Mouse (Mus musculus) lung, adult 2 months (tissue): ENCODE results near the gene Sart3.

Source experiments
- CTCF ChIP-seq: fragments of 200-500 bp; IDR thresholded peaks from 2 replicates; pipeline ENCODE4 v1.5.1; 2011; ENCODE audit warnings: mild to moderate bottlenecking, low read length, control low read depth; ENCODE audit not compliant: insufficient read depth
- POLR2A ChIP-seq: fragments of 200-500 bp; IDR thresholded peaks from 2 replicates; pipeline ENCODE4 v1.6.1; 2011; ENCODE audit warnings: low read depth, mild to moderate bottlenecking, control low read depth, low read length, borderline replicate concordance; ENCODE audit errors: extremely low read depth

DNA sequence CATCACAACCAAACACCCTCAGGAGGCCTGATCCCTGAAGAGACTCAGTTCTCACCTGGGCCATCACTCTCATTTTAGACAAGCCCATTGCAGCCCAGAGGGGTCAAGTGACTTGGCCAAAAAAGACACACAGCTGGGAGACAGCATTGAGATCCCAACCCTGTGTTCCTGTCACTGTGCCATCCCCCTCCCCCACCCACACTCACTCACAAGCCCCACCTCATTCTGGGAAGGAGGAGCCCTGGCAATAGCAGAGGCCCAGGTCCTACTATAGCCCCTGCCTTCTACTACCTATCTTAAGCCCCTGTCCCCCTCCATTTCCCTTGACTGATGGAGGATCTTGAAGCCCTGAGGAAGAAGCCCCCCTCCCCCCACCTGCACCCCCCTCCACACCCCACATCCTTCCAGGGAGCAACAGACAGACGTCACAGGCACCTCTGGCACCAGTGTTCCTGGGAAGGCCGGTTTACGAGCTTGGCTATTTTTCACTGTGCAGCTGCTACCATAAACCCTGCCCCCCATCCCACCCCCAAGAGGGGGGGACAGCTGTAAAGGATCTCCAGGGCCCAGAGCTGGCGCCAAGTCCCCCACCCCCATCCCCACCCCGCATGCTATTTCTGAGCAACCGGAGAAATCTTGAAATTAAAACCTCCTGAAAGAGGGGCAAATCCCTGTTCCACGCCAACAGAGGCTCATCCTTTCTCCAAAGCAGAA is 16.9 kb upstream of the Sart3 start:
- no peak for TF ChIP-seq CTCF
- TF ChIP-seq POLR2A = no peak
